Mouse (Mus musculus): ENCODE measurements around the gene Ttc22.
A peak's percentile ranks its signal among the peaks of the same experiment; 100 is the strongest.

The Ttc22 gene

GRCm38 (mm10) chr4:106617056-106617455 is 5.2 kb upstream of the Ttc22 start, which contains the start of gene Lexm:
Lexm (minus strand) TSS chr4:106617241.
- DNase-seq = no peak

GRCm38 (mm10) chr4:106618898-106619297 is 3.3 kb upstream of the Ttc22 start:
- DNase-seq = no peak

- DNase-seq = no peak
These were observed 804 bp upstream of the Ttc22 start for GRCm38 (mm10) chr4:106621428-106621827.

- DNase-seq = no peak
These were observed 480 bp downstream of the Ttc22 start for GRCm38 (mm10) chr4:106622712-106623111.

GRCm38 (mm10) chr4:106624271-106624670 is 2.0 kb downstream of the Ttc22 start:
- no peak for DNase-seq

- DNase-seq = no peak
These were observed 5.6 kb downstream of the Ttc22 start for GRCm38 (mm10) chr4:106627809-106628208.

- no peak for DNase-seq
These were observed 6.6 kb downstream of the Ttc22 start for GRCm38 (mm10) chr4:106628650-106629360.

- DNase-seq = no peak
These were observed 7.1 kb downstream of the Ttc22 start for GRCm38 (mm10) chr4:106629374-106629773.

GRCm38 (mm10) chr4:106630333-106631220 is 8.3 kb downstream of the Ttc22 start:
- DNase-seq = peak; percentile 84 to 87

GRCm38 (mm10) chr4:106632313-106632712 is 10.1 kb downstream of the Ttc22 start:
- no peak for DNase-seq

- DNase-seq = no peak
These were observed 11.3 kb downstream of the Ttc22 start for GRCm38 (mm10) chr4:106633281-106634085.

GRCm38 (mm10) chr4:106634086-106634479 is 11.9 kb downstream of the Ttc22 start:
- no peak for DNase-seq

- DNase-seq = no peak
These were observed 21.4 kb downstream of the Ttc22 start for GRCm38 (mm10) chr4:106643483-106644217.

- DNase-seq = no peak
These were observed 22.0 kb downstream of the Ttc22 start for GRCm38 (mm10) chr4:106644218-106644610.

GRCm38 (mm10) chr4:106645797-106646196 is 23.6 kb downstream of the Ttc22 start:
- no peak for DNase-seq

GRCm38 (mm10) chr4:106647137-106647536 is 24.9 kb downstream of the Ttc22 start:
- no peak for DNase-seq

- peak; percentile 98 to 99 for DNase-seq
These were observed 28.7 kb downstream of the Ttc22 start, which contains the start of gene Pars2 for GRCm38 (mm10) chr4:106650833-106651527. Pars2 (plus strand) TSS chr4:106651069.

GRCm38 (mm10) chr4:106652546-106652945 is 30.3 kb downstream of the Ttc22 start:
- no peak for DNase-seq

GRCm38 (mm10) chr4:106653051-106653450 is 30.8 kb downstream of the Ttc22 start:
- DNase-seq = no peak

- DNase-seq = no peak
These were observed 33.4 kb downstream of the Ttc22 start for GRCm38 (mm10) chr4:106655681-106656080.

GRCm38 (mm10) chr4:106663956-106664470 is 41.8 kb downstream of the Ttc22 start:
- DNase-seq = no peak
